Mouse (Mus musculus): ENCODE results near the gene Taok2.

GRCm38 (mm10) chr7:126923999-126924398 lies 39.5 kb upstream of the Taok2 start:
- TF ChIP-seq CTCF (IDR thresholded peaks at IDR 0.05; ENCODE audit: low read depth) (no peak), EP300 (IDR thresholded peaks at IDR 0.05; ENCODE audit: low read depth) (no peak)
